Mouse (Mus musculus) erythroblast, adult 5-6 weeks (primary cell): ENCODE results near the gene Dclk2. TPM values are rescaled to one million over a fixed set of nuclear protein-coding genes. Genes with fewer than 3 reads are reported as not detected.

Experiments used
- ATAC-seq: replicated peaks from 2 replicates; pipeline ENCODE4 v1.8.0; 2016; ENCODE audit warnings: moderate number of reproducible peaks, mild to moderate bottlenecking, moderate TSS enrichment, inconsistent platforms; ENCODE audit not compliant: poor library complexity, low FRiP score, severe bottlenecking
- total RNA-seq, 2 experiments: library from RNA; stranded (forward) in 1 of 2; stranded (reverse) in 1 of 2; fragments of 150-400 nt in 1 of 2; fragments of 200-764, 138-1000 nt in 1 of 2; gene quantifications; 2 replicates each; pipeline versions ENCODE4 v1.2.3 to v1.2.4; 2015 to 2017; ENCODE audit warnings: low replicate concordance in 2 of 2

Dclk2 gene
- total RNA-seq, 2 experiments from 2014 or later, result 29.4 to 63.1 TPM

DNA sequence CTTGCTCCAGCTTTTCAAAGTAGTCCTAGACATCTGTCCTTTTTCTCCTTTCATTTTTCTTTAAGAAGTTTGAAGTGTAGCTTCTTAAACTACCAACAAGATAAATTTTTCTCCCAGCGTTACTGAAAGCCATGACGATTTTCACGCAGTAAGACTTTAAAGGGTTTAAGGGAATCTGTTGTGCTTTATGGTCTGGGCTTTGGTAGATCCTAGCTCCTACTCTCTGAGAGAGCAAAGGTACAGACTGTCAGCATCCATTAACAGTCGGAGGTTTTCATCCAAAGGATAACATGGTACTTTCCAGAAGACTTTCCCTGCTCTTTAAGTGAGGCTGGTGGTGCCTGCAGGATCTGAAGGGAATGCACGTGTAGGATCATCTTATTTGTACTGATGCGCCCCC, 151.7 kb downstream of the Dclk2 start:
- no peak for ATAC-seq

DNA sequence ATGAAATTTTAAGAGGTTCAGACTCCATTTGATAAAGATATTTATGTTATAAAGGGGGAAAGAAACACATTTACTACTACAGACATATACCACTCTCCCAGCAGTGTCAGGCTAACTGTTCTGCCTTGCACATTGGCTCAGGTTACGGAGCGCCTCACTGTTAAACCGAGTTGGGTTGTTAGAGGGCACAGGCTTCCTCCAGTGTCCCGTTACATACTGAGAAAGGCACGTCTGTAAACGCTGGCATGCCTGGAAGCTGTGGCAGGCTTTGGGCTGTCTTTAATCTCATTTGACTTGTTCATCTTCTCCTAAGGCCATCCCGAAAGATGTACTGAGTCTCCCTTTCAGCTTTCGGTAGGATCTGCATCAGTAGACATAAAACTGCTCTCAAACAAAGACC, 152.1 kb downstream of the Dclk2 start:
- no peak for ATAC-seq

DNA sequence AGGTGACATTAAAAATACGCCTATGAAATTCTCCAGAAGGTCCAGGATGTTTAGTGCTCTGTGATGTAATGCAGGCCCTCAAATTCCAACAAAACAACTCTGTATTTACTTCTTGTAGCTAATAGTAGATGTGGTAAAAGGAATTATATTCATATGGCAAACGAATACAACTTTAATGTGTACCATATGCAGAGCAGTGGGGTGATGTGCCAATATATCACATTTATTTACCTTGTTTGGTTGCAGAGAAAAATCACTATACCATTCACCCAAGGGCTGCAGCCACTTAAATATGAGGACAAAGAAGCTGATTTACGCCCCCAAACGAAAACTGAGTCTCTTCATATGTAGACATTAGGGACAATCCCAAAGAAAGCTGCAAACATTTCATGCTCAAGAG, 158.2 kb downstream of the Dclk2 start:
- no peak for ATAC-seq

DNA sequence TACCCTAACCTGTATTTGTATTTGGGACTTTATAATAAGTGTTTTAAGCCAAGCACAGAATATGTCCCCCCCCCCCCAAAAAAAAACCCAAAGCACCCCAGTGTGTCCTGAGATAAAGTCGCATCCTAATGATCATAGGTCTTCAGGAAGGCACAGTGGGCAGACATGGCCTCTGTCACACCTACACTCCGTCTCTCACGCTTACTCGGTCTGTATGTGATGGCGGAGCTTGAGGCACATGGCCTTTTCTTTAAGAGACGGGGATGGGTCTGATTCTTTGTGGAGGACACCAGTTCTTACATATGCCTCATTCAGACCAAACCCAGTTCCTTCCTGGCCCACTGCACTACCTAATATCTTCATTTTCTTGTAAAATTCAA, 158.6 kb downstream of the Dclk2 start:
- no peak for ATAC-seq

DNA sequence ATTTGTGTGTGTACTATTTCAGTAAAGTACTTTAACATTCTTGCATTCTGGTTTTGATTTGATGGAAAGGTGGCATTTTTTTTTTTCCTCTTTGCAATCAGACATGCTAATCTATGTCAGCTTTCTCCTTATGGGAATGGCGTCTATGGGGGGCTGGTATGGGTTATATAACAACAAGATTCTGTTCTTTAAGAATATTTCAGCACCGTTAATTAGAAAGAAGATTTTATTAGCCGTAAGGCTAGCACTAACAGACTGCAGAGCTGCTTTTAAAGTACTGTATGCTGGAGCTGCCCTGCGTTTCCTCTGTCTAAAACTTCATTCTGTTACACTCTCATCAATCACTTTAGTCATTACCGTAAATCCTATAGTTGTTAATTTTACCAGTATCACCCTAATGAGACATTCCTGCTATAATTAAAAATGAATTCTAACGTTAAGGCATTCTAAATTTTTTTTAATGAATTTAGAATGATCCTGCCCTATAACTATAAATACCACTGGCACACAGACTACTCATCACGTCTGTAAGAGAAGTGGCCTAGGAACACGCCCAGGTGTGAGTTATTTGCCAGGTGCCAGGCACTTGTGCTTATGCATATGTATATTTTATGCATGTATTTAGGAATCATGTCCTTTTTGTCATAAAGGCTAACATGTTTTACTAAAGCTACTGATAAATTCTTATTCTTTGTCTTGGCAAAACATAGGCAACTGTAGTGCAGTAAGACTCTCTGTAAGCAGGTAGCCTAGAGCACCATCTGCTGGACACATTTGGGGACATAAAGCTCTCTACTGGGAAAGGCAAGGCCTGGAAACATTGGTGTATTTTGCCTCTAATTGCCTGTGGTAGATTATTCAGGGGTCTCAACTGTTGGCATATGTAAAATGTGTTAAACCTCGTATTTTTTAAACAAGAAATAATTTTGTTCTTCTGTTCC, 159.3 kb downstream of the Dclk2 start:
- no peak for ATAC-seq

DNA sequence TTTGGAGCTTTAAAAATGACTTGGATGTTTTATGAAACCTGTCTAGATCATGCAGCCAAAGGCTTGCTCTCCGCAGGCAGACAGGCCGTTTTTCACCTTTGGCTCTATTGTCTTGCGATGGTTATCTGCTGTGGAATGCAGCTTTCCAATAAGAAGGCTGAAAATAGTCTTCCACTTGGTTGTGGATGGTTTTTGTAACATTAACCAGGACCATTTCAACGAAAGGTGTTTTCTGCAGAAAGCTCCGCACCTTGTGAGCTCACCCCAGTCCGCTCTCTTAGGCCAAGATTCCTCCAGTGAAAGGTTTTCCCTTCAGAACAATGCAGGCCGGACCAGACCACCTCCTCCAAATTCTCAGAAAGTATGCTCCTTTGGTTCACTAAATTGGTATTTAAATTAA, 160.2 kb downstream of the Dclk2 start:
- no peak for ATAC-seq

DNA sequence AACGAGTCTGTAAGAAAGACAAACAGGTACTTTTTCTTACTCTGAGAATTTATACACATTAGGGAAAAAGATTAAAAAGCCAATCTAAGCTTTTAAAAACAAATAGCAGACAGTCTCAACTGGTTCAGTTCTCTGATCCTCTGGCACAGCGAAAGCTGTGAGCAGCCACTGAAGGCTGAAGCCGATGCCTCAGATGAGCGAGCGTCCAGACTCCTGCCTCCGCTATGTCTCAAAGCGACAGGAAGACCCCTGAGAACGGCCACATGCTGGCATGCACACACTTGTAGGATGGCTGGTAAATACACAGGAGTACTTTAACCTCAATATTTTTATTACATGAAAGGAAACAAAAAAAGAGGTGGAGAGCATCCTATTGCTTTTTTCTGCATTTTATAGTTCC, 160.8 kb downstream of the Dclk2 start:
- no peak for ATAC-seq

DNA sequence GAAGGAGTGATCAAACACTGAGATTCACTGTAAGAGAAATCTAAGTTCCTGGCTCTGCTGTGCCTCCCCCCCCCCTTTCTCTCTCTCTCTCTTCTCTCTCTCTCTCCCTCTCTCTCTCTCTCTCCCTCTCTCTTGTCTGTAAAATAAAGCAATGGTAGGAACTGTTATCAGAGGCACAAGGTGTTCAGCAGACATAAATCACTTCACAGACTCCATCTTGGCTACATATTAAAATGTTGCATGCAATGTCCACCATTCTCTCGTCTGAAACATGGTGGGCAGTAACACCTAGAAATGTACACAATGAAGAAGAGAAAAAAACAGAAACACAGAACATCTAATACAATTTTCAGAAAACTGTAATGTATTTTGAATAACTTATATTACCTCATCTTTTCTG, 161.3 kb downstream of the Dclk2 start:
- no peak for ATAC-seq

DNA sequence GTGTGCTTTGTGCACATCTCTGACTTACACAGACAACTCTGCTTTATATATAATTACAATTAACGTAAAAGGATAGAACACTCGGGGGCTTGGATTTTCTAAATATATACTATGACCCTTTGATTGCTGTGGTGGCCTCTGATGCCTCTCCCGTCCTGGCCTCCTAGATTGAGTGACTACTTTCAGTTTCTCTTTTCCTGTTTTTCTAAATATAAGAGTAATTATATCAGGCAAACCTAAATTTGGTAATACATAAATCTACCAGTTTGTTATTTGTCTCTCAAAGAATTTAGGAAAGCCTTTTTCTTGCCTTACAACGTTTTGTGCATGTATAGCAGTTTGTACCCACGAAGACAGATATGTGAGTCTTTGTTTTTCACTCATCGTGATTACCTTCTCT, 161.9 kb downstream of the Dclk2 start:
- ATAC-seq, result no peak

DNA sequence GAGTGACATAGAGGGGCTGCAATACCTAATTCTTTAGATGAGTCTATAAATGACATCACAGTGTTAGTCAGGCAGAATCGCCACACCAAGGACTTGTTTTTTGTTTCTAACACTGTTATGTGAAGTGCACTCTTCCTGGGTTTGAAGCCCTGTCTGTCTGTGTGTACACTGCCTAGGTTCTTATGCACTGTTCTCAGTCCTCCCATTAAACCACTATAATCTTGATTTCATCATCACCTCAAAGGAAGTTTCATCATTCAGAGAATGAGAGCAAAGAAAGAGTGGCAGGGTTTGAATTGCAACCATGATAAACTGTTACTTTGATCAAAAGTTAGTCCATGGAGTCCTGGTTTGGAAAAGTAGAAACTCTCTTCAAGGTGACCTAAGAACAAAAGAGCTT, 164.1 kb downstream of the Dclk2 start:
- no peak for ATAC-seq

DNA sequence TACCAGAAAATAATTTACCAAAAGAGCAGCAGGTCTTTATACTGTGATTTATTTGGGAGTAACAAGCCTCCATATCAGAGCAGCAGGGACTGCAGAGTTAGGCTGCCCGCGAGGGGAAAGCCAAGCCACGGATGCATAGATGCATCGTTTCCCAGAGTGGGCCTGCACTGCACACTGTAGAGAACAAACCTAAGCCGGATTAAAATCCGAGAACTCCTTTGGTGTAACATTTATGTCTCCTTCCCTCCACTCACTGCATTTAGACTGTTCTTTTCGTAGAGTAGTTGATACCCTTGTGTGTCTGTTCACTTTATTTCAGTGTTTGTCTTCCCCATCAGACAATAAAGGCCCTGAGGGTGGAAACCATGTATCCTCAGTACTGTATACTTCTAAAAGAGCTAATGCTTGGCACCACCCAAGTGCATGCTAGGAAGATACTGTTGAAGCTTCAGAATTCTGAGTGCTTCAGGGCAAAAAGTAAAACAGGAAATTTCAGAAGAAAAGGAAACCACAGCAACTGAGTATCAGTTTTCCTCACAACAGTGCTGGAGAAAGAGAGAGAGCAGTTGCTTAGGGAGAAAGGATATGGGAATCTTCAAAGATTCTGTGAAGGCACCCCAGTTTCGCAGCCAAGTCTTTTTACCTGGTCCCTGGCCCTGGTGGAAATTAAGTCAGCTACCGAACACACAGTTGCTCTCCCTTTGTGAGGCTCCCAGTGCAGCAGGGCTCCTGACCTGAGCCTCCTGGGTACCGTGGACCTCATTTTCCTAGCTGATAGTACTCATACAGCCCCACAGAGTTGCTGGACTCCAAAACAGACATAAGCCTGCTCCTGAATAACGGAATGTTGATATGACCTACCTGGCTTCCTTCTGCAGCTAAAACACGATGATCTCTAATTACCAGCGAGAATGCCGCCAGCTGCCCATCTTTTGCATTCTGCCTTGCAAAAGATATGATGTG, 165.8 kb downstream of the Dclk2 start:
- no peak for ATAC-seq

DNA sequence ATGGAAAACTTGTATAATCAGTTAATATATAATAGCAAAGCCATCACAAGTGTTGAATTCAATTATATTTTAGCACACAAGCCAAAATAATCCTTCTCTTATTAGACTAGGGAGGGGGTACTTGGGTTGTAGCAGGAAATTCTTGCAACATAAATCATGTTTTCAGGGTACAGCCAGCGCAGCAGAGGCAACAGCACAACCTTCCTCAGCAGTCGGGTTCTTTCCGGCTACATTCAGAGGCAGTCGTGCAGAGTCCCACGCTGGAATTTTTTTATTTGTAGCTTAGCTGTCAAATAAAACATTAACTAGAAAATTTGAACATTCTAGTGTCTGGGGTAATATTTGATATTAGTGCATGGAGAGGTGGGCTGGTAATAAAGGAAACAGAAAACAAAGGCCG, 166.5 kb downstream of the Dclk2 start:
- ATAC-seq, result no peak

DNA sequence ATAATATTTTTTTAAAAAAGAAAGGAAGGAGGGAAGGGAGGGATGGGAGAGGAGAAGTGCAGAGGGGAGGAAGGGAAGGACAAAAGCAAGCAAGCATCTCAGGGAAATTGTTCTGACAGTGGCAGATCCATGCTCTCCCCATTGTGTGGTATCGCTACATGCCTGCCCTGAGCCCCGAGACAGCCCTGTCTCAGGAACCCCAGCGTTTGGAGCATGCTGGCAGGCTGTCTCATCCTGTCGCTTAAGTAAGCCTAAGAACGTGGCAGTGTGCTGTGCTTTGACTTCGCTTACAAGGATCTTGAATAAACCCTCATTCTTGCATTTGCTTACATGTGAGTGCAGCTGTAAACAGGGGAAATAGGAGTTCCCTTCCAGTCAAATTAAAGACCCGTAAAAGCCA, 170.0 kb downstream of the Dclk2 start:
- ATAC-seq, result no peak

DNA sequence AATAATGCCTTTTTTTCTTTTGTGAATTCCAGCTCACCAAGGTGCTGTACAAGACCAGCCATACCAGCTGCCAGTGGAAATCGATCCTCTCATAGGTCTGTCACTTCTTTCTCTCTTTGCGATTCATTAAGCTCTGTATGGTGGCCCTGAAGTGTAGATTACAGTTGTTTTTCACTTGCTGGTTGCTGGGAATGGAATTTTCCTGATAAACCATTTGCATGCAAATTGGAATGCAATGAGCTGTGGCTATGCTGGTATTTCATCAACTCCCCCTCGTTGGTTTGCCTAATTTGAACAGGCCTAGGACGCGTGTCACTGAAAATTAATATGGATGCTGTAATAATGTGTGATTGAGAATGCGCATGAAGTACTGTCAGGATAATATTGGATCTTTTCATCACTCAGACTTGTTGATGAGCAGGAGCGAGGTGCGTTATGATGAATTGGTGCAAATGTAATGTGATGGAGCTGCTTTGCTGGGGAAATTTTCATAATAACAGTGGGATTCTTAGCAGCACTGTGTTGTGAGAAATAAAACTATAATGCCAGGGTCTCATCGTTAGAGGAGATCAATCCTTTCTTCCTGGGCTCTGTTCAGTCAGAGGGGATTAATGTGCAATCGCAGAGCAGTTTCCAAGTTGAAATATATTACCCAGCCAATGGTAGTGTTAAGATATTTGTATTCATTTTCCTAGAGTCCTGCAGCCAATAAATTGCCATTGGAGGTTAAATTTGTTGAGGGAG, 174.7 kb downstream of the Dclk2 start:
- ATAC-seq, result no peak

DNA sequence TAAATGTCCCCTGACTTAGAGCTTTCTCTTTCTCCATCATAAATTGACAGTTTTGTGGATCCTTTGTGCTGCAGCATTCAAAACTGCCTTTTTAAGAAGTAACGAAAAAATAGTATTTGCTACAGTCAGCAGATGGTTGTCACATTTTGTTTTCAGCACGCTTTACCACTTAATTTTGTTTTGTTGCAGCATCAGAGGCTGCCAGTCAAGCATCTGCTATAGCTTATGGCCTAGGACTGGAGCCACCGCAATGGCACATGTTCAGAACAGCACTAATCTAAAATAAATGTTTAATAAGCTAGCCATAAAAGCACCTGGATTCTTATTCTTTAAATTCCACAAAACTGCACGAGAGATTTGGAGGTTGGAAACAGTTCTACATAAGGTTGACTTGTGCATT, 175.3 kb downstream of the Dclk2 start:
- no peak for ATAC-seq

DNA sequence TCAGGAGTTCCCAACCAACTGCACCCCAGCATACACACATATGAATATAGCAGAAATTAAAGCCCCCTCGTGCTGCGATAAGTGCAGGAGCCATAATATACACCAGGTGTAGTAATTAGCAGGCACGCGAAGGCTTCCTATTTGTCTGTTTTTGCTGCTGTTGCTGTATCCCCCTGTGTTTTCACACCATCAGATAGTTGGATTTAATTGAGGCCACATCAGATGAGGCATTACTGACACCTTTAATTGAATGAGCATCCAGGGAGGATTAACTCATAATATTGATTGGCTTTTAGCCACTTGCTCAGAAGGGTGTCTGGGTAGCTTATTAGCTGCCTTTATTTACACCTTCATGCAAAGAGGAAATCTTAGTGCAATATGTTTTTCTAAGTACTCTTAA, 180.9 kb downstream of the Dclk2 start:
- no peak for ATAC-seq

DNA sequence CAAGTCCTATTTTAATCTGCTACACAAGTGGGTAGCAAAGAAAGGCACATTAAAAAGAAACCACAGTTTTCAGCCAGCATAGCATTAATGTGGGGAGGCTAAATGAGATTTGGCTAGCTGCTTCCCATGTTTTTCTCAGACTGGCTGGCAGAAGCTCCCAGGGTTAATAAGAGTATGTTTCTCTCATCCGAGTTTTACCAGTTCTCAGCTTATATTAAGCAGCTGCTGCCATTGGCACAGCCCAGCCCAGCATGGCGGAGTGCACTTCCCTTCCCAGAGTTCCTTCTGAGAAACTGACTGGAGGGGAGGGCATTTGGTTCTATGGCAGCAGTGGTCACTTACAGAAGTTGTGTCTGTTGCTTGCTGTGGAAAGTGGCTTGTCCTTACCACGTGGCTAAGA, 181.8 kb downstream of the Dclk2 start:
- ATAC-seq, result no peak
